Mouse (Mus musculus) embryonic stem cell, embryonic (primary cell): Measurements from ENCODE around the gene Lrrc27.

Source experiments
- CTCF ChIA-PET, 4 experiments: fragments of 300-600 bp in 2 of 4; fragments of 350-600 bp in 2 of 4; sonication (Branson Sonifier 250); formaldehyde crosslinking; loops; one replicate each; lab custom pipeline; 2022; ENCODE audit warnings: inconsistent platforms in 2 of 4; lab: Charles Lee
- POLR2A ChIA-PET, 4 experiments: fragments of 300-600 bp in 2 of 4; fragments of 350-600 bp in 2 of 4; sonication (Branson Sonifier 250); formaldehyde crosslinking; loops; one replicate each; lab custom pipeline; 2022; ENCODE audit warnings: antibody characterized with exemption in 4 of 4, inconsistent platforms in 1 of 4; lab: Charles Lee

Lrrc27 gene

DNA sequence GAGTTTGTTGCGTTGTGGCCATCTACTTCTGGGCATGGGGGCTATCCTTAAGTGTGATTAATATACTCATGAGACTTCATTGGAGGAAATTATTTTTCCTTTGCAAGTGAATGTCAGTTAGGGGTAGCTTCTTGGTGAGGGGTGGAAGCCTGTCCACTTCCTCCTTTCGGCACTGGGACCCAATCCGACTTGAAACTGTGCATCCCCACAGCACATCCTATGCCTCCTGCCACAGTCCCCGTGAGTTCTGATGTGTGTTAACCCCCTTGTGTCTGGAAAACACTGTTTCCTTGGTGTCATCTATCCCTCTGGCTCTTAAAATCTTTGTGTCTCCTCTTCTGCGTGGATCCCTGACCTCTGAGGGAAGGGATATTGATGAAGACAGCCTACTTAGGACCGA is 11.6 kb upstream of the Lrrc27 start:
- CTCF ChIA-PET, result interaction anchor here (0.7 to 2.0 kb wide), 15 partner anchors 9 to 134 kb away, joined by 3 to 28 read pairs (median 5); partner anchors contain the start of genes Lrrc27 (in 1 of the 4) and Stk32c (in 1 of the 4)

DNA sequence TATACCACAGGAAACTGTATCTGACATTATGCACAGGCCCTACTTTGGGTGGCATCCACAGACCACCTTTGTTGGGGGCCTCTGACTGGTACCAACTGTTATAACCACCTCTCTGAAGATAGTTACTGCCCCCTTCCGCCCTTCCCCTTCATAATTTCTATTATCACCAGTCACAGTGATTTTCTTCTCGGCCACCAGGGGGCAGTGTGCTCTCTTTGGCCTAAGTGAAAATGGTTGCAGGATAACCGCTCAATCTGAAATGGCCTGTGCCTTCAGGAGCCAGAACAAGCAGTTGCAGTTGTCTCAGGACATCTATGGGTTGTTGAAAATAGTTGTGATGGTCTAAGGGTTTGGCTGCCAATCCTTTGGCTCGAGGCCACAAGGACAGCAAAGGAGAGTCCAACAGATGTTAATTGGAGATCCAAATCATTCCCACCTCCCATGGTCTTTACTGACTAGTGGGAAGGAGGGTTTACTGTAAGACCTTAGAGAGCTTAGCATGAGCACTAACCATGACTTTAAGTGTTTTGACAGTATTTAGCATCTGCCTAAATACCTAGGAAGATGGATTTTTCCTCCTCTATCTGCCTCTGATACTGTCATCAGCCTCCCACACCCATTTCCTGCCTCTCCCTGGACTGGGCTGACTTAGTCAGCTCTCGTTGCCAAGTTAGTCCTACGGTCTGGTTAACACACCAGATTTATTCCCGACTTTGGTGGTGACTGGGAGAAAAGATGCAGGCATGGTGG is 4.6 kb upstream of the Lrrc27 start:
- POLR2A ChIA-PET, result interaction anchor here in 2 of 4 experiments (0.8 to 1.0 kb wide), 2 partner anchors 28 to 87 kb away, joined by 3 to 5 read pairs; no protein-coding TSS in a partner anchor
- CTCF ChIA-PET, result interaction anchor here in 3 of 4 experiments (0.7 to 1.1 kb wide), 8 partner anchors 22 to 557 kb away, joined by 3 to 7 read pairs (median 4); no protein-coding TSS in a partner anchor

More for the DNA sequence above, 11.6 kb upstream of the Lrrc27 start:
- POLR2A ChIA-PET, result interaction anchor here in 2 of 4 experiments (0.5 to 1.1 kb wide), 3 partner anchors 12 to 162 kb away, joined by 3 read pairs; partner anchors contain the start of genes Lrrc27 (in 1 of the 2) and Stk32c (in 1 of the 2)

DNA sequence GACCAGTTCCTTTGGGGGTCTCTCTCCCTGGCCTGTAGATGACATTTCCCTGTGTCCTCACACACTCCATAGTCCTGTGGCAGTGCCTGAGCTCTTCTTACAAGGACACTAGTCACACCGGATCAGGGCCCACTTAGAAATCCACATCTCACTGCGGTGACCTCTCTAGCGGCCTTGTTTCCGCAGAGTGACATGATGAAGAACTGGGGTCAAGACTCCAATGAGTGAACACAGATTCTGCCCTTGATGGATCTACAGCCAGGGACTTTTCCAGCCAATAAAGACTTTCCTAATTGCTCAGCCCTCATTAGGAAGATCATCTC is 4.1 kb upstream of the Lrrc27 start:
- ChIA-PET POLR2A (interaction anchor here in 2 of 4 experiments (0.8 to 1.0 kb wide), 2 partner anchors 29 to 87 kb away, joined by 3 to 5 read pairs; no protein-coding TSS in a partner anchor), CTCF (interaction anchor here (0.7 to 1.1 kb wide), 8 partner anchors 22 to 1713 kb away, joined by 3 to 7 read pairs (median 3); no protein-coding TSS in a partner anchor)

DNA sequence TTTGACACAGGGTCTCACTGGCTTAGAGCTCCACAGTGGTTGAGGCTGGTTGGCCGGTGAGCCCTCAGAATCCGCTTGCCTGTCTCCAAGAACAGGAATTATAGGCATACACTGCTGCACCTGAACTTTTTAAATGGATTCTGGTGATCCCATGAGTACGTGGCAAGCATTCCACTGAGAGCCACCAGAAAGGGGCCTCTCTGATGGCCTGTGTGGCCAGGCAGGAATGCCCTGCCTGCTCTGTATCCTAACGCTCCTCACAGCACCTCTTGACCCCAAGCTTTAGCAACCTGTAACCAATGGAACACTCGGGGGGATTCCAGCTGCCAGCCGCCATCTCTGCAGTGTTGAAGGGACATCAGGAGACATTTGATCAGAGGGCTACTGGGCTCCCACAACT is 1.0 kb upstream of the Lrrc27 start:
- POLR2A ChIA-PET, result interaction anchor here in 2 of 4 experiments (1.1 to 1.9 kb wide), 2 partner anchors 36 to 177 kb away, joined by 3 to 8 read pairs; partner anchors contain the start of gene Pwwp2b (in 1 of the 2)
- CTCF ChIA-PET, result interaction anchor here in 2 of 4 experiments (1.8 to 2.1 kb wide), 2 partner anchors 22 to 92 kb away, joined by 5 to 7 read pairs; no protein-coding TSS in a partner anchor

DNA sequence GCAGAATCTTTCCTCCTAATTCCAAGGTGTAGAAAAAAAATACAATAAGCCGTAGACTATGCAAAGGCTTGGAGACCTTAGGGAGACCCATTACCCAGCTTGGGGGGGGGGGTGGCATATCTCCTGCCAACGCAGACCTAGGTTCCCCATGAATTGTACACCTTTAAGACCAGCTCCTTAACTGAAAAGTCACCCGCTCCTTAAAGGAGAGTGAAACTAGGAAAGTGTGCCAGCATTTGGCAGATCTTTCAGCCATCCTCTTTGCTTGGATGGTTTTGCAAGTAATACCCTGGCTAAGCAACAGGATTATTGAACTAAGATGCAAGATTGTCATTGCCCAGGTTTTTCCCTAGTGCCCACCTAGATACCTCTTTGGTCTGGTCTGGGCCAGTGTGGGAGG is 963 bp downstream of the Lrrc27 start:
- ChIA-PET POLR2A (interaction anchor here in 3 of 4 experiments (0.6 to 2.8 kb wide), 15 partner anchors 8 to 1777 kb away, joined by 3 to 25 read pairs (median 4); partner anchors contain the start of genes Inpp5a (in 1 of the 3) and Pwwp2b (in 1 of the 3)), CTCF (interaction anchor here (0.6 to 1.9 kb wide), 17 partner anchors 8 to 479 kb away, joined by 3 to 12 read pairs (median 5); partner anchors contain the start of gene Pwwp2b (in 1 of the 4))

DNA sequence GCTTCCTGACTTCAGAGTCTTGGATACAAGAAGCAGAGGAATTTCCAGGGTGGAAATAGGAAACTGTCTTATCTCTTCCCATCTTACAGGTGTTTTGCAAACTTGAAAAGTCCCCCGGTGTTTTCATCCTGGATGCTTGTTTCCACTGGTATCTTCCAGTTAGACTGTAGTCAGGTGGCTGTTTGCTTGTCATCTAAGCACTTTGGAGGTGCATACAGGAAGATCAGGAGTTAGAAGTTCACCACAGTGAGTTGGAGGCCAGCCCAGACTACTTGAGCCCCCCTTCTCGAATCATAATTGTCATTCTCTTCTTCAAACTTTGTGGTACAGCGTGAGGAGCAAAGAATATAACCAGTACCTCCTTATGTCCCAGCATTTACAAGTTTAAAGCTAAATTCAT is 1.4 kb downstream of the Lrrc27 start:
- ChIA-PET CTCF (interaction anchor here in 3 of 4 experiments (0.6 to 1.9 kb wide), 6 partner anchors 14 to 146 kb away, joined by 3 to 11 read pairs (median 5); no protein-coding TSS in a partner anchor), POLR2A (interaction anchor here in 1 of 4 experiments (2.8 kb wide), 1 partner anchor 14 kb away, joined by 25 read pairs; no protein-coding TSS in a partner anchor)

DNA sequence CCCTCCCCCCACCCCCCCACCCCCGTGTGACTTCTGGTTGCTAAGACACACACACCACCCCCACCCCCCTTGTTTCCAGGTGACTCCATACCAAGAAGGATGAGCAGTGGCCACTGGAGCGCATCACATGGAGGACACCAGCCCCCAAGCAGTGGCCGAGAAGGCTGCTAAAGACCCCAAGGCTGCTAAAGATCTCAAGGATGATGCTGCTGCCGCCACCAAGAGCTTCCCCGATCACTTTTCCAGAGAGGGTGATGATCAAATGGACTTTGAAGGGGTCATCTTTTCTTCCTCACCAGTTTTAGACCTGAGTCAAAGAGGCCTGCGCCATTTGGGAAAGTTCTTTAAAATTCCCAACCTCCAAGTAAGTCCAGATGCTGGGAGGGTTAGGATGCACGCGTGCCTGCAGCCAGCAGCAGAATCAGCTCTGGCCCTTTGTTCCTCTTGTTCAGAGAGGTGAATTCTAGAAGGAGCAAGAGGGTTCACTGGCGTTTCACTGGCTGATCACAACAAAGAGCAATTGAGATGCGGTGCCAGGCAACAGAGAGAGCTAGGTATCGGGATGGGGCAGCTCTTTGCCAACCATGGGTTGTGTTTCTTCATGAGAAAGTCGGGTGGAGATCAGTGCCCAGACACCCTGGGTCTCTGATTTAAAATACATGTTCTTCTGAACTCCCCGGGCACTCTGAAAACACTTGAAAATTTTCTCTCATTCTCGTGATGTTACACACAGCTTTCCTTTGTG is 2.0 kb downstream of the Lrrc27 start:
- POLR2A ChIA-PET, result interaction anchor here in 2 of 4 experiments (1.1 to 2.8 kb wide), 4 partner anchors 10 to 31 kb away, joined by 3 to 25 read pairs (median 6); no protein-coding TSS in a partner anchor
- CTCF ChIA-PET, result no interaction called here

DNA sequence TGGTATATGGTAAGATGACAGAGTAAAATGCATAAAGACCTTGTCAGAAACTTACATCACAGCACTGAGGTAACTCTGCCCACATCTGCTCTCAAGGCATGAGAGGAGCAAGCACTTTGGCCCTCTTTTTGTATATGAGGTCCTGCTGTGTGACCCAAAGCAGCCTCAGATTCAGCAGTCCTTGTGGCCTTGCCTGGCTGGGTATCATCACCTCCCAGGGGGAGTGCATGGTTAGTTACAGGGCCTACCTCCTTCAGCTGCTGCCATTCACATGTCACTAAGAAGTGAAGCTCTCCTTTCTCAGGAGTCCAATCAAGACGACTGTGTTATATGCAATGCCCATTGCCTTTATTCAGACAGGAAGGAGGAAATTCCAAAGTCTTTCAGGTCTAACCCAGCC is 2.7 kb downstream of the Lrrc27 start:
- ChIA-PET POLR2A (interaction anchor here in 2 of 4 experiments (1.1 to 1.4 kb wide), 4 partner anchors 9 to 30 kb away, joined by 3 to 7 read pairs (median 4); no protein-coding TSS in a partner anchor), CTCF (interaction anchor here in 1 of 4 experiments (0.8 to 1.1 kb wide), 2 partner anchors 21 to 84 kb away, joined by 3 to 4 read pairs; no protein-coding TSS in a partner anchor)

DNA sequence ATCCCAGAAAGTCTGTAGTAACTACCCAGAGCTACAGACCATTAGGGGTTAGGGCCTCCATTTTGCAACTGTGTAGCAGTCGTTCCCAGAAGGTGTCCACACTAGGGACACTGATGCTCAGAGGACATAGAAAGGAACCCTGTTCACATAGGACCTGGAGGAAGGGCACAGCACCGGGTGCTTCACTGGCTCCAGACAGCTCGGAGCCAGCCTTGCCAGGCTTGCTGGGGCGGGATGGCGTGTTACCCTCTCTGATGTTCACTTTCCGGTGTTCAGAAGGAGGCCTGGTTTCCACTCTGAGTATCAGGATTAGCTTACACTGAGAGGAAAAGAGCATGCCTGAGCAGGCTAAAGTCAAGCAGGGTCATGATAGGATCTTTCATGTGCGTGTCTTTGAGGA is 3.2 kb downstream of the Lrrc27 start:
- POLR2A ChIA-PET, result interaction anchor here in 2 of 4 experiments (1.1 to 1.4 kb wide), 3 partner anchors 13 to 29 kb away, joined by 3 to 7 read pairs (median 5); no protein-coding TSS in a partner anchor

DNA sequence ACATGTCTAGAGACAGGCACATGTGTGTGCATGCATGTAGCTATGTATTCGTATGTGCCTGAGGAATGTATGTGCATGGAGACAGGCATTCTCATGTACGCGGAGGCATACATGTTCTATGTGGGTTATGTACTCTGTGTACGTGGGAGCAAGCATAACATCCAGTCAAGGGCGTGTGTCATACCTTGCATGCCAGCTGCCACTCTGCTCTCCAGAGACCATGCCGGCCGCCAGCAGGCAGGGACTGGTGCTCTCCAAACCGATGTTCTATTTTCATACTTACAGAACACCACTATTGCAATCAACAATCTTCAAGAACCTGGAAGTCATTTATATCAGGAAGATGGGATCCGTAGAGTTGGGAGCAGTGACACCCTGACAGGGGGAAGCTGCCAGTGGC is 3.7 kb downstream of the Lrrc27 start:
- CTCF ChIA-PET, result interaction anchor here in 1 of 4 experiments (0.8 to 1.1 kb wide), 2 partner anchors 20 to 83 kb away, joined by 3 to 4 read pairs; no protein-coding TSS in a partner anchor
- POLR2A ChIA-PET, result interaction anchor here in 1 of 4 experiments (1.3 kb wide), 1 partner anchor 13 kb away, joined by 5 read pairs; no protein-coding TSS in a partner anchor

More for the DNA sequence above, 3.2 kb downstream of the Lrrc27 start:
- CTCF ChIA-PET, result interaction anchor here in 1 of 4 experiments (0.8 to 1.1 kb wide), 2 partner anchors 20 to 83 kb away, joined by 3 to 4 read pairs; no protein-coding TSS in a partner anchor

DNA sequence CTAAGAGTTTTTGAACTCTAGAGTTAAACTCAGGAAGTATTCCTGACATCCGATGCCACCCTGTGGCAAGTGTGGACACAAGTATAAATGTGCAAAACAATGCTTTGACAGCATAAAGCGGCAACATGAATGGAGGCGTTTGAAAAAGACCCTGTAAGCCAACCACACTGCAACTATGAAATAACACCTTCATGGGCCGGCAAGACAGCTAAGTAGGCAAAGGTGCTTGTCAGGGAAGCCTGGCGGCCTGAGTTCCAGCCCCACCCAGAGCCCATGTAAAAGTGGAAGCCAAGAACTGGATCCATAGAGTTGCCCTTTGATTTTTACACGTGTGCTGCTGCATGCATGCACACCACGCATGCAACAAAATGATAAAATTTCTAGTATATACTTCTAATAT is 4.3 kb downstream of the Lrrc27 start:
- CTCF ChIA-PET, result no interaction called here
- POLR2A ChIA-PET, result no interaction called here

DNA sequence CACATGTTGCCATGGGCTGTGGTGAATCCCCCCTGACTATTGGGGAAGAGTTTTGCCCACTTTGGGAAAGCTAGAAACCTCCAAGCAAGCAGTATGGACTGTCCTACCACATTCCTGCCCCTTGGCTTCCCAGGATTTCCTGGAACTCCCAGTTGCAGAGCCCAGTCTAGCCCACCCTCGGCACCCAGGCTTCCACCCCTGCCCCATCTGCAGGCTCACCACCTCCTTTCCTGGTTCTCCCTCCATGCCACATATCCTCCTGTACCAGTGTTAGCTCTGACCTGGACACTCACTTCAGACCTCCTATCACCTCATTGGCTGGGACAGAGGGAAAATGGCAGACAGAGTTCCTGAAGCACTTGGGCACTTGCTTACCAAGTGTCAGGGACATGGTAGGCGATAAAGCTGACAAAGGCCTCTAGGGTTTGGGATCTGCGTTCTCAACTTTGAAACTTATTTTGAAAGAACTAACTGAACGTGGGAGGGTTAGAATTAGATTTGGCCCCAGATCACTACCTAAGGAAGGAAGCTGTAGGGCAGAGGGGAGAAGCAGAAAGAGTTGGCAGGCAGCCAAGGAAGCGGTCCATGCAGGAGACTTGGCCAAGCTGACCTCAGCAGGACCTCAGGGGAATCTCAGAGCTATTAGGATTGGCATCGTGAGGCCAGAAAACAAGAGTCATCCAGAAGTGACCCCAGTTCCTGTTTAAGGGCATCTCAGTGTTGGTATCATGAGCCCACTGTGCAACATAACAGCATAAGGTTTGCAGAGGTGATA is 6.0 kb downstream of the Lrrc27 start:
- ChIA-PET CTCF (interaction anchor here in 2 of 4 experiments (1.6 to 2.3 kb wide), 3 partner anchors 15 to 85 kb away, joined by 6 to 8 read pairs (median 7); no protein-coding TSS in a partner anchor), POLR2A (interaction anchor here in 2 of 4 experiments (0.7 to 1.6 kb wide), 4 partner anchors 11 to 40 kb away, joined by 3 to 5 read pairs (median 4); no protein-coding TSS in a partner anchor)

DNA sequence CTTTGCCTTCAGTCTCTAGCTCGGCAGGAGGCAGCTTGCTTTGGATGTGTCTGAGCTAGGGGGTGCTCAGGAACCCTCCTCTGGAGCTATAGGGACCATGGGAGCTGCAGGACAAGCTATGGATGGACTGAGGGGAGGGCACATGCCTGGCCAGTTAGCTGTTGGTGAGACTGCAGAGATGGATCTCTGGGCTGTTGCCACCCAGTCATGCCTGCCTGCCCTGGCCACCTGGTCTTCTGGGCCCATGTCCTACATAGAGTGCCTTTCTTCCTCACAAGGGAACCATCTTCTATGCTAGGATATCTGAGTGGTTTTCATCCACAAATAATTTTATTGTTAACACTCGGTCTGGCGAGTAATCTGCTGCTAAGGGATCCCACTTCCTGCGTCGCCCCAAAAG is 6.7 kb downstream of the Lrrc27 start:
- CTCF ChIA-PET, result interaction anchor here in 2 of 4 experiments (1.6 to 2.3 kb wide), 3 partner anchors 14 to 84 kb away, joined by 6 to 8 read pairs (median 7); no protein-coding TSS in a partner anchor
- POLR2A ChIA-PET, result interaction anchor here in 2 of 4 experiments (1.0 to 3.5 kb wide), 4 partner anchors 9 to 15 kb away, joined by 3 to 11 read pairs (median 4); no protein-coding TSS in a partner anchor

DNA sequence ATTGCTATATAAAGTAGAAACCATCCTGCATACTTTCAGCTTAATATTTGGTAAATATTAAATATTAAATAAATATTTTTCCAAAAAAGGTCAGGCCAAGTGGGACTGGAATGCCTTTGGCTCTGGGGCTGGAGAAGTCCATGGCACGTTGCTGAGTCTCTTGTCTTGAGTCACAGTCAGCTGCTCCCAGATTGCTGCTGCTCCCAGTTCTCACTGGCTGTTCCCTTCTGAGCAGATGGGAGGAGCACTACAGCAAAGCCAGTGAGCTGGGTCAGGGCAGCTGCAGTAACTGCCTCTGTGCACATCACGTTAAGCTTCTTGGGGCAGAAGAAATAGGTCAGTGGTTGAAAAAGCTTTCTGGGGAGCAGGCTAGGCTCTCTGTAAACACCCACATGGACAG is 7.5 kb downstream of the Lrrc27 start:
- ChIA-PET CTCF (interaction anchor here (0.5 to 2.3 kb wide), 4 partner anchors 13 to 255 kb away, joined by 3 to 6 read pairs (median 5); no protein-coding TSS in a partner anchor), POLR2A (interaction anchor here in 3 of 4 experiments (0.5 to 3.5 kb wide), 5 partner anchors 8 to 370 kb away, joined by 3 to 11 read pairs (median 4); no protein-coding TSS in a partner anchor)

DNA sequence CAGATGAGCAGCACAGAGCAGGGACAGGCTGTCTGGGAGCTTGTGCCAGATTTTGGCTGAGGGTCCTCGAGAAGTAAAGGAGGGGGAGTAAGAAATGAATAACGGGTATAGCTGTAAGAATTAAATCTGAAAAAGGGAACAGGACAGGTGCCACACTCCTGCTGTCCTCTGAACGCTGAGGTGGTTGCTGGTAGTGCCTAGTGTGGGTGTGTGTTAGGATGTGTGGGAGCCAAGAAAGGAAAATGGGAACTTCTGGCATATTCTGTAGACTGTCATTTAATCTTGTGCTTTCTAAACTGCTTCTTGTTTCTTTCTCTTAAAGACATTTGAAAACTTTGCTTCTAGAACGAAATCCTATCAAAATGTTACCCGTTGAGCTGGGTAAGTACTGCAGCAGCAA is 8.3 kb downstream of the Lrrc27 start:
- ChIA-PET CTCF (interaction anchor here in 3 of 4 experiments (1.1 to 2.0 kb wide), 3 partner anchors 8 to 78 kb away, joined by 4 to 6 read pairs (median 5); partner anchors contain the start of genes Lrrc27 (in 1 of the 3) and Stk32c (in 1 of the 3)), POLR2A (interaction anchor here in 3 of 4 experiments (0.6 to 3.5 kb wide), 8 partner anchors 8 to 86 kb away, joined by 3 to 11 read pairs (median 4); partner anchors contain the start of genes Lrrc27 (in 2 of the 3) and Stk32c (in 2 of the 3))

DNA sequence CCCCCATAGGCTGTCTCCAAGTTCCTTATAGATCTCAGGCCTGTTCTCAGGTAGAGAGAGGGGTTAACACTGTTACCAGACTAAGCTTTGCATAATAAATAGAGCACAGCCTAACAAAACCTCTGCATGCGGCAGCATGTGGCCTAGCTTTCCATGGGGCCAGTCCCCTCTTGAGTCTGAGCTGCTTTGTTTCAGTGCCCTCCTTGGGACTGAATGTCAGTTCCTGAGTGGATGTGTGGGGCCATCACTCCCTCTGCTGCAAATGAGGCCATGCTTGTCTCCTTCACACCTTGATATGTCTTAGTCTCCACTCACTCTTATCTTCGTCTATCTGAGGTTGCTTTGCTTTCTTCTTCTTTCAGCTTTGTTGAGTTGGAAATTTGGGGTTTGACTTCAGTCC is 9.1 kb downstream of the Lrrc27 start:
- POLR2A ChIA-PET, result interaction anchor here in 3 of 4 experiments (0.8 to 3.5 kb wide), 9 partner anchors 9 to 142 kb away, joined by 3 to 11 read pairs (median 3); partner anchors contain the start of genes Lrrc27 (in 2 of the 3) and Stk32c (in 2 of the 3)

More for the DNA sequence above, 9.1 kb downstream of the Lrrc27 start:
- CTCF ChIA-PET, result interaction anchor here in 3 of 4 experiments (0.7 to 2.0 kb wide), 6 partner anchors 9 to 192 kb away, joined by 3 to 6 read pairs (median 4); partner anchors contain the start of genes Lrrc27 (in 2 of the 3) and Stk32c (in 2 of the 3)
